Mouse (Mus musculus): Measurements from ENCODE around the gene Zmynd8. TPM values are rescaled to one million over a fixed set of nuclear protein-coding genes. Genes with fewer than 3 reads are reported as not detected.

The Zmynd8 gene
- polyA plus RNA-seq, 1 experiment from 2014 or later: 81.5 TPM

- no peak overlapping the region for H3K4me2 ChIP-seq (ENCODE audit: low read length)
- H3K27ac ChIP-seq (ENCODE audit: low read length): peak overlapping the region; percentile 37; the same call in 1 of the 2 replicates
- 21% methylated on average over 6 of the region's 6 CpGs for WGBS
- ATAC-seq: peak; percentile 73
- H3K27me3 ChIP-seq (replicated peaks; ENCODE audit: control insufficient read depth, insufficient read depth, low read length): no peaks in the 10 kb centered on the region
- H3K36me3 ChIP-seq (ENCODE audit: control insufficient read depth, insufficient read depth): no peaks in the 10 kb centered on the region
- H3K9me3 ChIP-seq (ENCODE audit: control insufficient read depth, low read length): no peaks in the 10 kb centered on the region
- H3K4me3 ChIP-seq (replicated peaks; ENCODE audit: low read length): no peak overlapping the region
- H3K9ac ChIP-seq (replicated peaks; ENCODE audit: low read depth, low read length): no peak overlapping the region
- peaks cover 5% of the 10 kb centered on the region; the same call in 1 of the 2 replicates for H3K4me1 ChIP-seq (replicated peaks; ENCODE audit: control insufficient read depth, insufficient read depth, low read length)
These were observed 119.9 kb downstream of the Zmynd8 start for GRCm38 (mm10) chr2:165778927-165779326.

- Histone ChIP-seq H3K4me1 (replicated peaks; ENCODE audit: control insufficient read depth, insufficient read depth, low read length) (peaks cover 9% of the 10 kb centered on the region), H3K9ac (replicated peaks; ENCODE audit: low read depth, low read length) (no peak overlapping the region), H3K27me3 (replicated peaks; ENCODE audit: control insufficient read depth, insufficient read depth, low read length) (no peaks in the 10 kb centered on the region), H3K4me3 (replicated peaks; ENCODE audit: low read length) (no peak overlapping the region), H3K36me3 (ENCODE audit: control insufficient read depth, insufficient read depth) (no peaks in the 10 kb centered on the region), H3K27ac (ENCODE audit: low read length) (no peak overlapping the region), H3K9me3 (ENCODE audit: control insufficient read depth, low read length) (no peaks in the 10 kb centered on the region), H3K4me2 (ENCODE audit: low read length) (no peak overlapping the region)
- peak; percentile 31; the same call in 1 of the 2 replicates for ATAC-seq
- 31% methylated on average over 10 of the region's 10 CpGs for WGBS
These were observed 129.4 kb downstream of the Zmynd8 start for GRCm38 (mm10) chr2:165769375-165769948.

- H3K4me1 ChIP-seq (replicated peaks; ENCODE audit: control insufficient read depth, insufficient read depth, low read length): peaks cover 9% of the 10 kb centered on the region
- no peaks in the 10 kb centered on the region for H3K27me3 ChIP-seq (replicated peaks; ENCODE audit: control insufficient read depth, insufficient read depth, low read length)
- no peak overlapping the region for H3K4me2 ChIP-seq (ENCODE audit: low read length)
- H3K36me3 ChIP-seq (ENCODE audit: control insufficient read depth, insufficient read depth): no peaks in the 10 kb centered on the region
- no peak overlapping the region for H3K9ac ChIP-seq (replicated peaks; ENCODE audit: low read depth, low read length)
- H3K9me3 ChIP-seq (ENCODE audit: control insufficient read depth, low read length): no peaks in the 10 kb centered on the region
- H3K4me3 ChIP-seq (replicated peaks; ENCODE audit: low read length): no peak overlapping the region
- 34% methylated on average over 11 of the region's 11 CpGs for WGBS
- H3K27ac ChIP-seq (ENCODE audit: low read length): no peak overlapping the region
- ATAC-seq: no peak
These were observed 129.9 kb downstream of the Zmynd8 start for GRCm38 (mm10) chr2:165768805-165769358.

GRCm38 (mm10) chr2:165759421-165759985 lies 139.3 kb downstream of the Zmynd8 start:
- Histone ChIP-seq H3K27ac (ENCODE audit: low read length) (no peak overlapping the region), H3K4me3 (replicated peaks; ENCODE audit: low read length) (no peak overlapping the region), H3K27me3 (replicated peaks; ENCODE audit: control insufficient read depth, insufficient read depth, low read length) (no peaks in the 10 kb centered on the region), H3K36me3 (ENCODE audit: control insufficient read depth, insufficient read depth) (no peaks in the 10 kb centered on the region), H3K4me1 (replicated peaks; ENCODE audit: control insufficient read depth, insufficient read depth, low read length) (no peaks in the 10 kb centered on the region), H3K9me3 (ENCODE audit: control insufficient read depth, low read length) (no peaks in the 10 kb centered on the region), H3K4me2 (ENCODE audit: low read length) (no peak overlapping the region), H3K9ac (replicated peaks; ENCODE audit: low read depth, low read length) (no peak overlapping the region)
- ATAC-seq: no peak
- 87% methylated on average over 13 of the region's 13 CpGs for WGBS

- Histone ChIP-seq H3K4me1 (replicated peaks; ENCODE audit: control insufficient read depth, insufficient read depth, low read length) (no peaks in the 10 kb centered on the region), H3K4me2 (ENCODE audit: low read length) (no peak overlapping the region), H3K36me3 (ENCODE audit: control insufficient read depth, insufficient read depth) (no peaks in the 10 kb centered on the region), H3K27ac (ENCODE audit: low read length) (no peak overlapping the region), H3K27me3 (replicated peaks; ENCODE audit: control insufficient read depth, insufficient read depth, low read length) (no peaks in the 10 kb centered on the region), H3K9me3 (ENCODE audit: control insufficient read depth, low read length) (no peaks in the 10 kb centered on the region), H3K4me3 (replicated peaks; ENCODE audit: low read length) (no peak overlapping the region), H3K9ac (replicated peaks; ENCODE audit: low read depth, low read length) (no peak overlapping the region)
- peak; percentile 50; the same call in 1 of the 2 replicates for ATAC-seq
- WGBS: 10% methylated on average over 5 of the region's 5 CpGs
These were observed 140.3 kb downstream of the Zmynd8 start for GRCm38 (mm10) chr2:165758534-165758933.

GRCm38 (mm10) chr2:165757799-165758198 lies 141.0 kb downstream of the Zmynd8 start:
- Histone ChIP-seq H3K27me3 (replicated peaks; ENCODE audit: control insufficient read depth, insufficient read depth, low read length) (no peaks in the 10 kb centered on the region), H3K4me1 (replicated peaks; ENCODE audit: control insufficient read depth, insufficient read depth, low read length) (no peaks in the 10 kb centered on the region), H3K9me3 (ENCODE audit: control insufficient read depth, low read length) (no peaks in the 10 kb centered on the region), H3K4me3 (replicated peaks; ENCODE audit: low read length) (no peak overlapping the region), H3K27ac (ENCODE audit: low read length) (no peak overlapping the region), H3K4me2 (ENCODE audit: low read length) (no peak overlapping the region), H3K9ac (replicated peaks; ENCODE audit: low read depth, low read length) (no peak overlapping the region), H3K36me3 (ENCODE audit: control insufficient read depth, insufficient read depth) (no peaks in the 10 kb centered on the region)
- no peak for ATAC-seq
- 70% methylated on average over 15 of the region's 15 CpGs for WGBS

- no peak overlapping the region for H3K27ac ChIP-seq (ENCODE audit: low read length)
- no peak overlapping the region for H3K4me2 ChIP-seq (ENCODE audit: low read length)
- no peak overlapping the region for H3K9ac ChIP-seq (replicated peaks; ENCODE audit: low read depth, low read length)
- H3K9me3 ChIP-seq (ENCODE audit: control insufficient read depth, low read length): no peaks in the 10 kb centered on the region
- no peaks in the 10 kb centered on the region for H3K4me1 ChIP-seq (replicated peaks; ENCODE audit: control insufficient read depth, insufficient read depth, low read length)
- 88% methylated on average over 4 of the region's 4 CpGs for WGBS
- H3K27me3 ChIP-seq (replicated peaks; ENCODE audit: control insufficient read depth, insufficient read depth, low read length): peaks cover 6% of the 10 kb centered on the region; the same call in 1 of the 2 replicates
- ATAC-seq: no peak
- no peak overlapping the region for H3K4me3 ChIP-seq (replicated peaks; ENCODE audit: low read length)
- H3K36me3 ChIP-seq (ENCODE audit: control insufficient read depth, insufficient read depth): no peaks in the 10 kb centered on the region
These were observed 146.1 kb downstream of the Zmynd8 start for GRCm38 (mm10) chr2:165752704-165753103.

GRCm38 (mm10) chr2:165751068-165751467 lies 147.7 kb downstream of the Zmynd8 start:
- no peak; the same call in 1 of the 2 replicates for ATAC-seq
- no peaks in the 10 kb centered on the region for H3K36me3 ChIP-seq (ENCODE audit: control insufficient read depth, insufficient read depth)
- H3K4me2 ChIP-seq (ENCODE audit: low read length): no peak overlapping the region
- H3K9ac ChIP-seq (replicated peaks; ENCODE audit: low read depth, low read length): no peak overlapping the region
- no peaks in the 10 kb centered on the region for H3K9me3 ChIP-seq (ENCODE audit: control insufficient read depth, low read length)
- WGBS: 14% methylated on average over 7 of the region's 7 CpGs
- H3K27me3 ChIP-seq (replicated peaks; ENCODE audit: control insufficient read depth, insufficient read depth, low read length): peaks cover 6% of the 10 kb centered on the region; the same call in 1 of the 2 replicates
- no peak overlapping the region for H3K4me3 ChIP-seq (replicated peaks; ENCODE audit: low read length)
- no peak overlapping the region for H3K27ac ChIP-seq (ENCODE audit: low read length)
- H3K4me1 ChIP-seq (replicated peaks; ENCODE audit: control insufficient read depth, insufficient read depth, low read length): peaks cover under 1% of the 10 kb centered on the region

- Histone ChIP-seq H3K4me1 (replicated peaks; ENCODE audit: control insufficient read depth, insufficient read depth, low read length) (peaks cover 15% of the 10 kb centered on the region), H3K4me2 (ENCODE audit: low read length) (no peak overlapping the region), H3K36me3 (ENCODE audit: control insufficient read depth, insufficient read depth) (no peaks in the 10 kb centered on the region), H3K27ac (ENCODE audit: low read length) (no peak overlapping the region), H3K9me3 (ENCODE audit: control insufficient read depth, low read length) (no peaks in the 10 kb centered on the region), H3K27me3 (replicated peaks; ENCODE audit: control insufficient read depth, insufficient read depth, low read length) (peaks cover 6% of the 10 kb centered on the region; the same call in 1 of the 2 replicates), H3K9ac (replicated peaks; ENCODE audit: low read depth, low read length) (no peak overlapping the region), H3K4me3 (replicated peaks; ENCODE audit: low read length) (no peak overlapping the region)
- ATAC-seq: no peak
- 14% methylated on average over 11 of the region's 11 CpGs for WGBS
These were observed 150.4 kb downstream of the Zmynd8 start for GRCm38 (mm10) chr2:165748426-165748825.
